Mouse (Mus musculus): ENCODE data around the gene Eno3. TPM values are rescaled to one million over a fixed set of nuclear protein-coding genes. Genes with fewer than 3 reads are reported as not detected.

The Eno3 gene
- polyA plus RNA-seq, 1 experiment from 2014 or later: 30.7 TPM

DNA sequence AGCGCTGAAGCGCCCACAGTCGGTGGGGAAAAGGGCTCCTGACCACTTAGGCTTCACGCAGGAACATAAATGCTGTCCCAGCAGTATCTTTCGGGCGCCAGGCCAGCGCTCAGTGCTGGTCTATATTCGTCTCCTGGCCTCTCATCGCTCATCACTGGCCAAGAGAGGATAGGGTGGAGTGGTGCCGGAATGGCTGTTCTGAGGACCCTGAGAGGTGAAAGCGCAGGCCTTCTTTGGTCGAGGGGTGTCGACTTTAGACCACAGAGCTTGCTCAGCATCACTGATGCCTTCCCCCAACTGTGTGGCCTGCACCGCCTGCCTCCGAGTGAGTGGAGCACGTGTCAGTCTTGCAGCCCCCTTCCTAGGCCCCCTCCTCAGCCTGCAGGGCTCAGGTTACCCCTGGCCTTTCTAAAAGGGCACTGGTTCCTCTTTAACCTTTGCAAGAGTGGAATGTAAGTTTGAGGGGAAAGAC is 510 bp upstream of the Eno3 start:
- H3K9me3 ChIP-seq (replicated peaks; ENCODE audit: control insufficient read depth, low read length): no peaks in the 10 kb centered on the region
- peaks cover under 1% of the 10 kb centered on the region; the same call in 1 of the 2 replicates for H3K36me3 ChIP-seq (replicated peaks; ENCODE audit: control insufficient read depth, insufficient read depth, low read depth, low read length)
- DNase-seq (ENCODE audit: low spot score) (peak; percentile 80), ATAC-seq (replicated peaks; ENCODE audit: insufficient number of reproducible peaks, low FRiP score, low TSS enrichment, low read depth) (peak; percentile 31; the same call in 1 of the 2 replicates)
- WGBS: 4% methylated on average over 16 of the region's 16 CpGs
- H3K4me1 ChIP-seq (ENCODE audit: control insufficient read depth, insufficient read depth, low read length): peaks cover 9% of the 10 kb centered on the region
- H3K27ac ChIP-seq (replicated peaks; ENCODE audit: low read depth, low read length): peak overlapping the region; percentile 97
- H3K4me2 ChIP-seq (ENCODE audit: low read depth, low read length): peak overlapping the region; percentile 95
- H3K9ac ChIP-seq (replicated peaks; ENCODE audit: low read length): peak overlapping the region; percentile 97
- no peaks in the 10 kb centered on the region for H3K27me3 ChIP-seq (ENCODE audit: control insufficient read depth, insufficient read depth, low read length)
- peak overlapping the region; percentile 100 for H3K4me3 ChIP-seq (ENCODE audit: low read depth, low read length)

- H3K9me3 ChIP-seq (replicated peaks; ENCODE audit: control insufficient read depth, low read length): no peaks in the 10 kb centered on the region
- H3K9ac ChIP-seq (replicated peaks; ENCODE audit: low read length): 0 out of 2 replicates have a peak overlapping the region, but pooled peaks have one; percentile 7
- WGBS: 47% methylated on average over 6 of the region's 6 CpGs
- H3K27me3 ChIP-seq (ENCODE audit: control insufficient read depth, insufficient read depth, low read length): no peaks in the 10 kb centered on the region
- no peak for ATAC-seq (replicated peaks; ENCODE audit: insufficient number of reproducible peaks, low FRiP score, low TSS enrichment, low read depth)
- peaks cover 9% of the 10 kb centered on the region for H3K4me1 ChIP-seq (ENCODE audit: control insufficient read depth, insufficient read depth, low read length)
- H3K27ac ChIP-seq (replicated peaks; ENCODE audit: low read depth, low read length): peak overlapping the region; percentile 97; the same call in 1 of the 2 replicates
- no peak for DNase-seq (ENCODE audit: low spot score)
- no peak overlapping the region for H3K4me3 ChIP-seq (ENCODE audit: low read depth, low read length)
- H3K36me3 ChIP-seq (replicated peaks; ENCODE audit: control insufficient read depth, insufficient read depth, low read depth, low read length): peaks cover 3% of the 10 kb centered on the region
- H3K4me2 ChIP-seq (ENCODE audit: low read depth, low read length): peak overlapping the region; percentile 95; the same call in 1 of the 2 replicates
Measured at GRCm38 (mm10) chr11:70657573-70657972, 571 bp downstream of the Eno3 start.

- DNase-seq (ENCODE audit: low spot score) (no peak), ATAC-seq (replicated peaks; ENCODE audit: insufficient number of reproducible peaks, low FRiP score, low TSS enrichment, low read depth) (no peak)
- Histone ChIP-seq H3K27ac (replicated peaks; ENCODE audit: low read depth, low read length) (0 out of 2 replicates have a peak overlapping the region, but pooled peaks have one; percentile 97), H3K27me3 (ENCODE audit: control insufficient read depth, insufficient read depth, low read length) (no peaks in the 10 kb centered on the region), H3K4me2 (ENCODE audit: low read depth, low read length) (no peak overlapping the region), H3K36me3 (replicated peaks; ENCODE audit: control insufficient read depth, insufficient read depth, low read depth, low read length) (peaks cover 3% of the 10 kb centered on the region), H3K4me1 (ENCODE audit: control insufficient read depth, insufficient read depth, low read length) (peaks cover 7% of the 10 kb centered on the region), H3K4me3 (ENCODE audit: low read depth, low read length) (no peak overlapping the region), H3K9me3 (replicated peaks; ENCODE audit: control insufficient read depth, low read length) (no peaks in the 10 kb centered on the region), H3K9ac (replicated peaks; ENCODE audit: low read length) (0 out of 2 replicates have a peak overlapping the region, but pooled peaks have one; percentile 7)
- WGBS: 54% methylated on average over 9 of the region's 9 CpGs
Measured at GRCm38 (mm10) chr11:70657991-70658390, 989 bp downstream of the Eno3 start.

GRCm38 (mm10) chr11:70658521-70658920 is 1.5 kb downstream of the Eno3 start:
- WGBS: 90% methylated on average over 5 of the region's 5 CpGs
- H3K27me3 ChIP-seq (ENCODE audit: control insufficient read depth, insufficient read depth, low read length): no peaks in the 10 kb centered on the region
- ATAC-seq (replicated peaks; ENCODE audit: insufficient number of reproducible peaks, low FRiP score, low TSS enrichment, low read depth) (no peak), DNase-seq (ENCODE audit: low spot score) (no peak)
- H3K4me1 ChIP-seq (ENCODE audit: control insufficient read depth, insufficient read depth, low read length): peaks cover 7% of the 10 kb centered on the region
- H3K9me3 ChIP-seq (replicated peaks; ENCODE audit: control insufficient read depth, low read length): no peaks in the 10 kb centered on the region
- no peak overlapping the region for H3K4me3 ChIP-seq (ENCODE audit: low read depth, low read length)
- H3K27ac ChIP-seq (replicated peaks; ENCODE audit: low read depth, low read length): no peak overlapping the region
- H3K9ac ChIP-seq (replicated peaks; ENCODE audit: low read length): no peak overlapping the region
- no peak overlapping the region for H3K4me2 ChIP-seq (ENCODE audit: low read depth, low read length)
- H3K36me3 ChIP-seq (replicated peaks; ENCODE audit: control insufficient read depth, insufficient read depth, low read depth, low read length): peaks cover 3% of the 10 kb centered on the region

DNA sequence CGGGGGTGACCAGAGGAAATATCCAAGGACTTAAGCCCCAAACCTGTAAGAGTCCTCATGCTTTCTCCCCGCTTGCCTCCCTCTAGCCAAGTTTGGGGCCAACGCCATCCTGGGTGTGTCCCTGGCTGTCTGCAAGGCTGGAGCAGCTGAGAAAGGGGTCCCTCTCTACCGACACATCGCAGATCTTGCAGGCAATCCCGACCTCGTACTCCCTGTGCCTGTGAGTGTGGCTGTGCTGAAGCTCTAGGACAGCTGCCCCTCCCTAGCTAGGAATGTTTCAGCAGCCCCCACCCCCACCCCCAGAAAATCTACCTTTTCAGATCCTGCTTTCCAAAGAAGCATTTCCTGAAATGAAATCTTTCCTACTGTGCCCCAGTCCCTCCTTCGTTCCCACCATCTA is 1.9 kb downstream of the Eno3 start:
- Histone ChIP-seq H3K9ac (replicated peaks; ENCODE audit: low read length) (no peak overlapping the region), H3K27me3 (ENCODE audit: control insufficient read depth, insufficient read depth, low read length) (no peaks in the 10 kb centered on the region), H3K4me3 (ENCODE audit: low read depth, low read length) (no peak overlapping the region), H3K36me3 (replicated peaks; ENCODE audit: control insufficient read depth, insufficient read depth, low read depth, low read length) (peaks cover 3% of the 10 kb centered on the region), H3K4me1 (ENCODE audit: control insufficient read depth, insufficient read depth, low read length) (peaks cover 7% of the 10 kb centered on the region), H3K4me2 (ENCODE audit: low read depth, low read length) (no peak overlapping the region), H3K27ac (replicated peaks; ENCODE audit: low read depth, low read length) (no peak overlapping the region), H3K9me3 (replicated peaks; ENCODE audit: control insufficient read depth, low read length) (no peaks in the 10 kb centered on the region)
- DNase-seq (ENCODE audit: low spot score): no peak
- ATAC-seq (replicated peaks; ENCODE audit: insufficient number of reproducible peaks, low FRiP score, low TSS enrichment, low read depth): no peak
- WGBS: 71% methylated on average over 8 of the region's 8 CpGs

GRCm38 (mm10) chr11:70660571-70660970 is 3.6 kb downstream of the Eno3 start:
- no peaks in the 10 kb centered on the region for H3K27me3 ChIP-seq (ENCODE audit: control insufficient read depth, insufficient read depth, low read length)
- H3K4me1 ChIP-seq (ENCODE audit: control insufficient read depth, insufficient read depth, low read length): peaks cover 7% of the 10 kb centered on the region
- no peak for ATAC-seq (replicated peaks; ENCODE audit: insufficient number of reproducible peaks, low FRiP score, low TSS enrichment, low read depth)
- H3K9me3 ChIP-seq (replicated peaks; ENCODE audit: control insufficient read depth, low read length): no peaks in the 10 kb centered on the region
- H3K4me3 ChIP-seq (ENCODE audit: low read depth, low read length): no peak overlapping the region
- DNase-seq (ENCODE audit: low spot score): no peak
- no peak overlapping the region for H3K9ac ChIP-seq (replicated peaks; ENCODE audit: low read length)
- peaks cover 7% of the 10 kb centered on the region for H3K36me3 ChIP-seq (replicated peaks; ENCODE audit: control insufficient read depth, insufficient read depth, low read depth, low read length)
- 89% methylated on average over 8 of the region's 8 CpGs for WGBS
- no peak overlapping the region for H3K4me2 ChIP-seq (ENCODE audit: low read depth, low read length)
- H3K27ac ChIP-seq (replicated peaks; ENCODE audit: low read depth, low read length): no peak overlapping the region

- DNase-seq (ENCODE audit: low spot score) (no peak), ATAC-seq (replicated peaks; ENCODE audit: insufficient number of reproducible peaks, low FRiP score, low TSS enrichment, low read depth) (no peak)
- Histone ChIP-seq H3K9me3 (replicated peaks; ENCODE audit: control insufficient read depth, low read length) (no peaks in the 10 kb centered on the region), H3K27ac (replicated peaks; ENCODE audit: low read depth, low read length) (no peak overlapping the region), H3K4me1 (ENCODE audit: control insufficient read depth, insufficient read depth, low read length) (no peaks in the 10 kb centered on the region), H3K36me3 (replicated peaks; ENCODE audit: control insufficient read depth, insufficient read depth, low read depth, low read length) (peaks cover 7% of the 10 kb centered on the region), H3K4me2 (ENCODE audit: low read depth, low read length) (no peak overlapping the region), H3K27me3 (ENCODE audit: control insufficient read depth, insufficient read depth, low read length) (no peaks in the 10 kb centered on the region), H3K4me3 (ENCODE audit: low read depth, low read length) (no peak overlapping the region), H3K9ac (replicated peaks; ENCODE audit: low read length) (no peak overlapping the region)
- 90% methylated on average over 8 of the region's 8 CpGs for WGBS
Measured at GRCm38 (mm10) chr11:70663101-70663500, 6.1 kb downstream of the Eno3 start.

DNA sequence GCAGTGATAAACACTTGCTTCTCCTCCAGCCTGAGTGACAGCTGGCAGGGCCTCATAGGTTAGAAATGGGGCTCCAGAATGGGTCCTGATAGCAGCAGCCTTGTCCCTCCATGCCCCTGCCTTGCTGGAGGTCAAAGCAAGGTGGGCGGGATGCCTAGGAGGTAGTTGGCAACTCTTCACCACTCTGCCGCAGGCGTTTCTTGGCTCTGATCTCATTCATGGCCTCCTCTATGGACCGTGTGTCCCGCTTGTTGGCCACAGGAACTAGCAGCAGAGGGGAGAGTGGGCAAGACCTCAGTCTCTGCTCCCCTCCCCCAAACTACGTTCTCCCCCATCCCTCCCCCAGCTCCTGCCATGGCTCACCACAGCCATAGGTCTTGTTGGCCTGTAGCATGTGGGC is 7.0 kb downstream of the Eno3 start:
- DNase-seq (ENCODE audit: low spot score) (no peak), ATAC-seq (replicated peaks; ENCODE audit: insufficient number of reproducible peaks, low FRiP score, low TSS enrichment, low read depth) (no peak)
- Histone ChIP-seq H3K36me3 (replicated peaks; ENCODE audit: control insufficient read depth, insufficient read depth, low read depth, low read length) (peaks cover 7% of the 10 kb centered on the region), H3K9me3 (replicated peaks; ENCODE audit: control insufficient read depth, low read length) (no peaks in the 10 kb centered on the region), H3K27ac (replicated peaks; ENCODE audit: low read depth, low read length) (no peak overlapping the region), H3K4me2 (ENCODE audit: low read depth, low read length) (no peak overlapping the region), H3K27me3 (ENCODE audit: control insufficient read depth, insufficient read depth, low read length) (no peaks in the 10 kb centered on the region), H3K4me3 (ENCODE audit: low read depth, low read length) (no peak overlapping the region), H3K4me1 (ENCODE audit: control insufficient read depth, insufficient read depth, low read length) (no peaks in the 10 kb centered on the region), H3K9ac (replicated peaks; ENCODE audit: low read length) (no peak overlapping the region)
- 93% methylated on average over 6 of the region's 6 CpGs for whole genome bisulfite sequencing

All from embryonic facial prominence, embryonic 11.5 days (tissue).